Mouse (Mus musculus): ENCODE results near the gene Cux2. TPM values are rescaled to one million over a fixed set of nuclear protein-coding genes. Genes with fewer than 3 reads are reported as not detected.

Cux2 gene
- polyA plus RNA-seq, 1 experiment from 2014 or later = 3.6 TPM

GRCm38 (mm10) chr5:121981650-121982131 lies 68.2 kb downstream of the Cux2 start:
- Histone ChIP-seq H3K36me3 (no peaks in the 10 kb centered on the region), H3K9ac (no peak overlapping the region), H3K4me2 (peak overlapping the region; percentile 17; the same call in 1 of the 2 replicates), H3K27ac (no peak overlapping the region), H3K27me3 (no peaks in the 10 kb centered on the region), H3K4me1 (peaks cover 12% of the 10 kb centered on the region), H3K9me3 (no peaks in the 10 kb centered on the region), H3K4me3 (no peak overlapping the region)
- 14% methylated on average over 16 of the region's 16 CpGs for WGBS
- no peak for ATAC-seq (ENCODE audit: borderline replicate concordance, extremely low read depth, low FRiP score, low TSS enrichment)

GRCm38 (mm10) chr5:121976331-121976730 lies 73.6 kb downstream of the Cux2 start:
- H3K27ac ChIP-seq = no peak overlapping the region
- peaks cover 14% of the 10 kb centered on the region for H3K4me1 ChIP-seq
- 84% methylated on average over 12 of the region's 12 CpGs for WGBS
- no peaks in the 10 kb centered on the region for H3K27me3 ChIP-seq
- no peak overlapping the region for H3K4me3 ChIP-seq
- no peaks in the 10 kb centered on the region for H3K36me3 ChIP-seq
- no peaks in the 10 kb centered on the region for H3K9me3 ChIP-seq
- ATAC-seq (ENCODE audit: borderline replicate concordance, extremely low read depth, low FRiP score, low TSS enrichment) = no peak
- H3K4me2 ChIP-seq = no peak overlapping the region
- H3K9ac ChIP-seq = no peak overlapping the region

GRCm38 (mm10) chr5:121973541-121973940 lies 76.4 kb downstream of the Cux2 start:
- Histone ChIP-seq H3K27ac (no peak overlapping the region), H3K36me3 (no peaks in the 10 kb centered on the region), H3K9ac (no peak overlapping the region), H3K9me3 (no peaks in the 10 kb centered on the region), H3K4me1 (peaks cover 12% of the 10 kb centered on the region), H3K4me3 (no peak overlapping the region), H3K27me3 (no peaks in the 10 kb centered on the region), H3K4me2 (no peak overlapping the region)
- WGBS = 41% methylated on average over 10 of the region's 10 CpGs
- no peak for ATAC-seq (ENCODE audit: borderline replicate concordance, extremely low read depth, low FRiP score, low TSS enrichment)

GRCm38 (mm10) chr5:121972680-121973192 lies 77.2 kb downstream of the Cux2 start:
- WGBS = 20% methylated on average over 23 of the region's 23 CpGs
- Histone ChIP-seq H3K4me1 (peaks cover 12% of the 10 kb centered on the region), H3K4me3 (no peak overlapping the region), H3K36me3 (no peaks in the 10 kb centered on the region), H3K27me3 (no peaks in the 10 kb centered on the region), H3K27ac (no peak overlapping the region), H3K9me3 (no peaks in the 10 kb centered on the region), H3K4me2 (peak overlapping the region; percentile 28), H3K9ac (no peak overlapping the region)
- ATAC-seq (ENCODE audit: borderline replicate concordance, extremely low read depth, low FRiP score, low TSS enrichment) = no peak

GRCm38 (mm10) chr5:121968999-121969398 lies 80.9 kb downstream of the Cux2 start:
- H3K4me1 ChIP-seq = peaks cover 22% of the 10 kb centered on the region
- H3K4me2 ChIP-seq = no peak overlapping the region
- H3K27me3 ChIP-seq = 0 out of 2 replicates have a peak, but pooled peaks cover 8% of the 10 kb centered on the region
- 52% methylated on average over 15 of the region's 15 CpGs for WGBS
- no peak overlapping the region for H3K9ac ChIP-seq
- no peak for ATAC-seq (ENCODE audit: borderline replicate concordance, extremely low read depth, low FRiP score, low TSS enrichment)
- H3K9me3 ChIP-seq = no peaks in the 10 kb centered on the region
- no peak overlapping the region for H3K27ac ChIP-seq
- H3K4me3 ChIP-seq = no peak overlapping the region
- no peaks in the 10 kb centered on the region for H3K36me3 ChIP-seq

- H3K9ac ChIP-seq = no peak overlapping the region
- no peak for ATAC-seq (ENCODE audit: borderline replicate concordance, extremely low read depth, low FRiP score, low TSS enrichment)
- no peaks in the 10 kb centered on the region for H3K9me3 ChIP-seq
- no peak overlapping the region for H3K4me2 ChIP-seq
- H3K4me3 ChIP-seq = no peak overlapping the region
- 69% methylated on average over 15 of the region's 15 CpGs for WGBS
- no peaks in the 10 kb centered on the region for H3K36me3 ChIP-seq
- H3K27me3 ChIP-seq = 0 out of 2 replicates have a peak, but pooled peaks cover 8% of the 10 kb centered on the region
- H3K27ac ChIP-seq = no peak overlapping the region
- peaks cover 20% of the 10 kb centered on the region for H3K4me1 ChIP-seq
Observed at GRCm38 (mm10) chr5:121968416-121968815, 81.5 kb downstream of the Cux2 start.

GRCm38 (mm10) chr5:121967520-121967919 lies 82.4 kb downstream of the Cux2 start:
- H3K27ac ChIP-seq = no peak overlapping the region
- H3K4me2 ChIP-seq = no peak overlapping the region
- no peak overlapping the region for H3K9ac ChIP-seq
- H3K27me3 ChIP-seq = 0 out of 2 replicates have a peak, but pooled peaks cover 8% of the 10 kb centered on the region
- H3K4me3 ChIP-seq = no peak overlapping the region
- peaks cover 11% of the 10 kb centered on the region for H3K4me1 ChIP-seq
- no peaks in the 10 kb centered on the region for H3K36me3 ChIP-seq
- H3K9me3 ChIP-seq = no peaks in the 10 kb centered on the region
- no peak for ATAC-seq (ENCODE audit: borderline replicate concordance, extremely low read depth, low FRiP score, low TSS enrichment)
- WGBS = 58% methylated on average over 5 of the region's 5 CpGs

- Histone ChIP-seq H3K27ac (no peak overlapping the region), H3K4me3 (no peak overlapping the region), H3K4me2 (peak overlapping the region; percentile 19; the same call in 1 of the 2 replicates), H3K36me3 (no peaks in the 10 kb centered on the region), H3K9ac (no peak overlapping the region), H3K4me1 (peaks cover 10% of the 10 kb centered on the region), H3K9me3 (no peaks in the 10 kb centered on the region), H3K27me3 (0 out of 2 replicates have a peak, but pooled peaks cover 8% of the 10 kb centered on the region)
- no peak; the same call in 1 of the 2 replicates for ATAC-seq (ENCODE audit: borderline replicate concordance, extremely low read depth, low FRiP score, low TSS enrichment)
- WGBS = 16% methylated on average over 16 of the region's 16 CpGs
Observed at GRCm38 (mm10) chr5:121966940-121967339, 83.0 kb downstream of the Cux2 start.

GRCm38 (mm10) chr5:121962974-121963373 lies 86.9 kb downstream of the Cux2 start:
- H3K36me3 ChIP-seq = no peaks in the 10 kb centered on the region
- no peak overlapping the region for H3K4me2 ChIP-seq
- WGBS = 75% methylated on average over 10 of the region's 10 CpGs
- no peaks in the 10 kb centered on the region for H3K9me3 ChIP-seq
- H3K4me3 ChIP-seq = no peak overlapping the region
- 0 out of 2 replicates have a peak, but pooled peaks cover 8% of the 10 kb centered on the region for H3K27me3 ChIP-seq
- H3K9ac ChIP-seq = no peak overlapping the region
- H3K27ac ChIP-seq = no peak overlapping the region
- ATAC-seq (ENCODE audit: borderline replicate concordance, extremely low read depth, low FRiP score, low TSS enrichment) = no peak
- H3K4me1 ChIP-seq = peaks cover 37% of the 10 kb centered on the region

- Histone ChIP-seq H3K4me1 (peaks cover 37% of the 10 kb centered on the region), H3K9ac (no peak overlapping the region), H3K9me3 (no peaks in the 10 kb centered on the region), H3K4me3 (no peak overlapping the region), H3K27me3 (0 out of 2 replicates have a peak, but pooled peaks cover 8% of the 10 kb centered on the region), H3K27ac (no peak overlapping the region), H3K4me2 (no peak overlapping the region), H3K36me3 (no peaks in the 10 kb centered on the region)
- no peak for ATAC-seq (ENCODE audit: borderline replicate concordance, extremely low read depth, low FRiP score, low TSS enrichment)
- 94% methylated on average over 7 of the region's 7 CpGs for WGBS
Observed at GRCm38 (mm10) chr5:121962359-121962758, 87.5 kb downstream of the Cux2 start.

GRCm38 (mm10) chr5:121961256-121961655 lies 88.6 kb downstream of the Cux2 start:
- no peaks in the 10 kb centered on the region for H3K36me3 ChIP-seq
- H3K4me2 ChIP-seq = no peak overlapping the region
- peaks cover 8% of the 10 kb centered on the region; the same call in 1 of the 2 replicates for H3K27me3 ChIP-seq
- H3K9me3 ChIP-seq = no peaks in the 10 kb centered on the region
- no peak overlapping the region for H3K27ac ChIP-seq
- WGBS = 70% methylated on average over 8 of the region's 8 CpGs
- ATAC-seq (ENCODE audit: borderline replicate concordance, extremely low read depth, low FRiP score, low TSS enrichment) = no peak
- no peak overlapping the region for H3K9ac ChIP-seq
- no peak overlapping the region for H3K4me3 ChIP-seq
- H3K4me1 ChIP-seq = peaks cover 27% of the 10 kb centered on the region

- Histone ChIP-seq H3K27me3 (no peaks in the 10 kb centered on the region; the same call in 1 of the 2 replicates), H3K27ac (no peak overlapping the region), H3K36me3 (no peaks in the 10 kb centered on the region), H3K9me3 (no peaks in the 10 kb centered on the region), H3K4me3 (no peak overlapping the region), H3K9ac (no peak overlapping the region), H3K4me2 (no peak overlapping the region), H3K4me1 (peaks cover 34% of the 10 kb centered on the region)
- 32% methylated on average over 10 of the region's 10 CpGs for WGBS
- ATAC-seq (ENCODE audit: borderline replicate concordance, extremely low read depth, low FRiP score, low TSS enrichment) = peak; percentile 44; the same call in 1 of the 2 replicates
Observed at GRCm38 (mm10) chr5:121959688-121960087, 90.2 kb downstream of the Cux2 start.

Measured in lung, embryonic 15.5 days (tissue).